In the genomic region with DNA sequence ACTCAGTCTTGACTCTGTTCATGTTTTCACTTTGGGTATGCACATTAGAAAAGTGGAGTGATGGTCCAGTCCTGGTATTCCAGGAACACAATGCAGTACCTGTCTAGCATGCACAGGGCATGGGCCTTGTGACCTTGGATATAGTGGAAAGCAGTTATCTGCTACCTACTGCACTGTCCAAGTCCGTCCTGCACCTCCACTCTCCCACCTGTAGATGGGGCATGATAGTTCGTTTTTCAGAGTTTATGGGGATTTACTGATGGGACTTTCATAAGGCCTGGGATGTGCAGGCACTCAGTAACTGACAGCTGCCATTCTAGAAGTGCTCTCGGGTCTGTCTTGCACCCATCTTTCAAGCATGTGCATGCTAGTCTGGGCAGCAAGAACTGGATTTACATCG, we compare ENCODE assay signal across 16 mouse cellular contexts.
DNase-seq lines count a peak whose midpoint lies in the region; ATAC-seq and TF ChIP-seq lines count a peak whose summit lies in the region.
"Had no signal": no experiment of that assay in that cellular context is flagged by ENCODE, and none has a peak within 500 bp of the region (broad histone marks: within the 10 kb centered on the region; RNA-seq: fewer than 3 reads in every experiment).

No protein-coding gene starts in this region.

- no peak for ATAC-seq in megakaryocyte, adult 5-6 weeks (ENCODE audit: poor library complexity, severe bottlenecking)
- ATAC-seq in stomach, postnatal 0 days (ENCODE audit: low FRiP score, low TSS enrichment) = no peak
- ATAC-seq: forebrain, embryonic 13.5 days had no signal

- no peaks in the 10 kb centered on the region for H3K27me3 ChIP-seq in kidney, adult 2 months (replicated peaks; ENCODE audit: control insufficient read depth, insufficient read depth, low read length)
- H3K27me3 ChIP-seq in megakaryocyte, embryonic 14.5 days (replicated peaks) = no peaks in the 10 kb centered on the region
- H3K27me3 ChIP-seq in stomach, postnatal 0 days (ENCODE audit: control insufficient read depth, insufficient read depth, low read length) = no peaks in the 10 kb centered on the region
- H3K27me3 ChIP-seq: forebrain, embryonic 13.5 days; kidney, embryonic 15.5 days had no signal

- peak; percentile 24 for DNase-seq in embryo, embryonic 10 days (ENCODE audit: low spot score)
- no peak for DNase-seq in embryo, embryonic 11 days
- DNase-seq in kidney, adult 2 months = no peak
- DNase-seq in kidney, adult 11 months = no peak
- DNase-seq in stomach, postnatal 0 days (ENCODE audit: low spot score) = no peak
- no peak for DNase-seq in ovary, adult 18-20 months (ENCODE audit: low spot score)
- DNase-seq: adrenal gland, adult 2 months; cerebellum, adult 18-20 months; heart, postnatal 10 days; layer of hippocampus, adult 9-11 months; retina, postnatal 1 day; thymus, adult 18-20 months had no signal

- no peak for TF ChIP-seq EP300 in stomach, postnatal 0 days (optimal IDR thresholded peaks at IDR 0.05)

- 77% methylated on average over 4 of the region's 4 CpGs for WGBS in kidney, adult 2 months
- WGBS in stomach, postnatal 0 days = 71% methylated on average over 4 of the region's 4 CpGs

- no peaks in the 10 kb centered on the region for H3K4me1 ChIP-seq in kidney, adult 2 months (ENCODE audit: control insufficient read depth, insufficient read depth, low read length)
- no peaks in the 10 kb centered on the region for H3K4me1 ChIP-seq in megakaryocyte, embryonic 14.5 days
- no peaks in the 10 kb centered on the region for H3K4me1 ChIP-seq in stomach, postnatal 0 days (replicated peaks; ENCODE audit: control insufficient read depth, insufficient read depth)
- H3K4me1 ChIP-seq: kidney, embryonic 15.5 days had no signal

- no peaks in the 10 kb centered on the region for H3K36me3 ChIP-seq in kidney, adult 2 months (ENCODE audit: control insufficient read depth, insufficient read depth, low read length)
- H3K36me3 ChIP-seq in megakaryocyte, embryonic 14.5 days (replicated peaks; ENCODE audit: low read length) = no peaks in the 10 kb centered on the region
- no peaks in the 10 kb centered on the region for H3K36me3 ChIP-seq in stomach, postnatal 0 days (ENCODE audit: control insufficient read depth, insufficient read depth, low read length)
- H3K36me3 ChIP-seq: kidney, embryonic 15.5 days had no signal

- peak; percentile 40; the same call in 1 of the 2 replicates for TF ChIP-seq CTCF in kidney, adult 2 months (conservative IDR thresholded peaks at IDR 0.05; ENCODE audit: insufficient read depth, insufficient read length, low read depth, low read length)
- TF ChIP-seq CTCF in stomach, postnatal 0 days (IDR thresholded peaks at IDR 0.05; ENCODE audit: low read depth) = peak; percentile 47

- peaks cover 36% of the 10 kb centered on the region for H3K9me3 ChIP-seq in megakaryocyte, embryonic 14.5 days
- no peaks in the 10 kb centered on the region for H3K9me3 ChIP-seq in stomach, postnatal 0 days (ENCODE audit: control insufficient read depth, low read length)
- H3K9me3 ChIP-seq: forebrain, embryonic 13.5 days; kidney, embryonic 15.5 days had no signal

- no peak overlapping the region for H3K4me2 ChIP-seq in stomach, postnatal 0 days (replicated peaks; ENCODE audit: low read depth)
- H3K4me2 ChIP-seq: forebrain, embryonic 13.5 days; kidney, embryonic 15.5 days had no signal

- no peak overlapping the region for H3K4me3 ChIP-seq in kidney, adult 2 months (ENCODE audit: insufficient read depth, low read depth, low read length)
- H3K4me3 ChIP-seq in megakaryocyte, embryonic 14.5 days (replicated peaks) = peak overlapping the region; percentile 14
- no peak overlapping the region for H3K4me3 ChIP-seq in stomach, postnatal 0 days (ENCODE audit: low read depth, low read length)
- H3K4me3 ChIP-seq: forebrain, embryonic 13.5 days; kidney, embryonic 15.5 days had no signal

- no peak overlapping the region for H3K27ac ChIP-seq in kidney, adult 2 months (ENCODE audit: insufficient read depth, low read depth, low read length)
- H3K27ac ChIP-seq in stomach, postnatal 0 days (replicated peaks) = no peak overlapping the region
- H3K27ac ChIP-seq: forebrain, embryonic 13.5 days; kidney, embryonic 15.5 days had no signal

- H3K9ac ChIP-seq in stomach, postnatal 0 days (ENCODE audit: low read length) = no peak overlapping the region
- H3K9ac ChIP-seq: forebrain, embryonic 13.5 days; kidney, embryonic 15.5 days had no signal

- no peak for TF ChIP-seq POLR2A in kidney, adult 2 months (IDR thresholded peaks at IDR 0.05; ENCODE audit: low read depth, low read length)
